Mouse (Mus musculus): Measurements from ENCODE around the gene Cxcr4. TPM values are rescaled to one million over a fixed set of nuclear protein-coding genes. Genes with fewer than 3 reads are reported as not detected.
"Not testable (repeated sequence)": the region's sequence is repeated elsewhere in the genome, so short reads cannot be mapped to it uniquely, and the experiment has no call there.

The Cxcr4 gene
- polyA plus RNA-seq, 1 experiment, result 22.4 TPM

DNA sequence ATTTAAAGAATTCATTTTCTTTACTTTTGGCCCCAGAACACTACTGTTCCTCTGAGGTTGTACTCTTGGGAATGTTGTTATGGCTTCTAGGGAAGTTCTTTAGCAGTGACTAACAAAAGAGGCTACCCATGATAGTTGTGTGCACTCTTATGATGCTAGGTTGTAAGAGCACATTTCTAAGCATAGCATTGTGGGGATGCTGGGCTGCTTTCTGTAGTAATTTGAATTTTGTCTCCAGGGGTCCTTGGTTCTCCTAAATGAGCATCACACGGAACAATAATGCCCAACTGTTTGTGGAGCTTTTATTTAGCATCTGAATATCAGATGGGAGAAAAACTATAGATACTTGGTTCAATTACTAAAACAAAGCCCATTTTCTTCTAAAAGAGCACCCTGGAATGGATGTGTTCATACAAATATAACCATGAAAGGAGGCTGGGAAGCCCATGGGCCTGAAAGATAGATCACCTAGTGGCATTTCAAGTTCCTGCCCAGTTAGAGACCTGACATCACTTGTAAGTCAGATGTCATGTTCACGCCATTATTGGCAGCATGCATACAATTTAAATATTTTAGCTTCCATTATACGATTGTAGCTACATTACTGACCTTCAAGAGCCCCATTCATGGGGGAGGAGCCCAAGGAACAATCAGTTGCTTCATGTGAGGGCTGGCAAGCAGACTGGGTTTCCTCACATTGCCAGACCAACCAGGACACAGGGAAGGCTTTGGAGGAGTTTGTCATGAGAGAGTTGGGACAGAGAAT, 6.5 kb downstream of the Cxcr4 start:
- Histone ChIP-seq H3K27me3 (replicated peaks; ENCODE audit: control insufficient read depth, insufficient read depth, low read length) (no peaks in the 10 kb centered on the region), H3K36me3 (ENCODE audit: control insufficient read depth, insufficient read depth, low read length) (no peaks in the 10 kb centered on the region), H3K4me1 (ENCODE audit: control insufficient read depth, insufficient read depth, low read length) (no peaks in the 10 kb centered on the region), H3K27ac (ENCODE audit: insufficient read depth, low read depth, low read length) (no peak overlapping the region), H3K4me3 (ENCODE audit: insufficient read depth, low read depth, low read length) (no peak overlapping the region)
- WGBS, result 68% methylated on average over 3 of the region's 3 CpGs
- DNase-seq, result no peak
- TF ChIP-seq POLR2A (IDR thresholded peaks at IDR 0.05; ENCODE audit: low read depth, low read length), result no peak
- TF ChIP-seq CTCF (conservative IDR thresholded peaks at IDR 0.05; ENCODE audit: insufficient read depth, insufficient read length, low read depth, low read length), result no peak

GRCm38 (mm10) chr1:128584716-128585115, 7.4 kb downstream of the Cxcr4 start:
- not testable (repeated sequence) for DNase-seq; H3K27me3 ChIP-seq (replicated peaks; ENCODE audit: control insufficient read depth, insufficient read depth, low read length); H3K4me1 ChIP-seq (ENCODE audit: control insufficient read depth, insufficient read depth, low read length); H3K4me3 ChIP-seq (ENCODE audit: insufficient read depth, low read depth, low read length); H3K27ac ChIP-seq (ENCODE audit: insufficient read depth, low read depth, low read length); H3K36me3 ChIP-seq (ENCODE audit: control insufficient read depth, insufficient read depth, low read length)
- WGBS, result 93% methylated on average over 1 of the region's 1 CpGs

DNA sequence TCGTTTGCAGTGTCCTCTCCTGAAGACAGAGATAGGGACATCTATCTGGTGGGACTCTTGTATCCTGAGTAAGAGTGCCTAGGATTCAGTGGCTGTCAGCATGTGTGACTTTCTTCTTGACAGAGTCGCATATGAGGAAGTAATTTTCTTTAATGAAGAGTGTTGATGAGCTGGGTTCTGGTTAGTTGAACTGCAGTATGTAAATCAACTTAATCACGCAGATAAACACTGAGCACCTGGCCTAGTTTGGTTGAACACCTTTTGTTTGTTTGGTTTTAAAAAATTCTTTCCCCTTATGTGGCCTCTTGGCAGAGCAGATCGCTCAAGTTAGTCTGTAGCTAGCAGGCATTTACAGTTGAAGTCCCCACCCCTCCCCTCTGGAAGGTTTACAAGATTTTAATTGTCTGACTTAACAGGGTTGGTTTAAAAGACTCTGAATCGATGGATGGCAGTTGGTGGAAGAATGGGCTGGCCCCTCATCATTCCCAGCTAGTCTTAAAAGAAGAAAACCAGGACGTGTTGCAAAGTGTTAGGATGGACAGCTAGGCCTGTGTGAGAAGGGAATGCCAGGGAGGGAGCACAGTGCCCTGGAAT, 8.7 kb downstream of the Cxcr4 start:
- TF ChIP-seq POLR2A (IDR thresholded peaks at IDR 0.05; ENCODE audit: low read depth, low read length), result no peak
- no peak for TF ChIP-seq CTCF (conservative IDR thresholded peaks at IDR 0.05; ENCODE audit: insufficient read depth, insufficient read length, low read depth, low read length)
- no peak overlapping the region for H3K27ac ChIP-seq (ENCODE audit: insufficient read depth, low read depth, low read length)

GRCm38 (mm10) chr1:128580321-128580720, 11.8 kb downstream of the Cxcr4 start:
- H3K27ac ChIP-seq (ENCODE audit: insufficient read depth, low read depth, low read length), result no peak overlapping the region
- no peak for DNase-seq
- WGBS, result 77% methylated on average over 3 of the region's 3 CpGs
- H3K27me3 ChIP-seq (replicated peaks; ENCODE audit: control insufficient read depth, insufficient read depth, low read length), result no peaks in the 10 kb centered on the region
- H3K4me1 ChIP-seq (ENCODE audit: control insufficient read depth, insufficient read depth, low read length), result no peaks in the 10 kb centered on the region
- no peak overlapping the region for H3K4me3 ChIP-seq (ENCODE audit: insufficient read depth, low read depth, low read length)
- no peaks in the 10 kb centered on the region for H3K36me3 ChIP-seq (ENCODE audit: control insufficient read depth, insufficient read depth, low read length)
- TF ChIP-seq CTCF (conservative IDR thresholded peaks at IDR 0.05; ENCODE audit: insufficient read depth, insufficient read length, low read depth, low read length) (no peak), POLR2A (IDR thresholded peaks at IDR 0.05; ENCODE audit: low read depth, low read length) (no peak)

More for the DNA sequence above, 8.7 kb downstream of the Cxcr4 start:
- Histone ChIP-seq H3K36me3 (ENCODE audit: control insufficient read depth, insufficient read depth, low read length) (no peaks in the 10 kb centered on the region), H3K4me3 (ENCODE audit: insufficient read depth, low read depth, low read length) (no peak overlapping the region), H3K27me3 (replicated peaks; ENCODE audit: control insufficient read depth, insufficient read depth, low read length) (no peaks in the 10 kb centered on the region), H3K4me1 (ENCODE audit: control insufficient read depth, insufficient read depth, low read length) (no peaks in the 10 kb centered on the region)
- WGBS, result 46% methylated on average over 6 of the region's 6 CpGs
- no peak for DNase-seq

DNA sequence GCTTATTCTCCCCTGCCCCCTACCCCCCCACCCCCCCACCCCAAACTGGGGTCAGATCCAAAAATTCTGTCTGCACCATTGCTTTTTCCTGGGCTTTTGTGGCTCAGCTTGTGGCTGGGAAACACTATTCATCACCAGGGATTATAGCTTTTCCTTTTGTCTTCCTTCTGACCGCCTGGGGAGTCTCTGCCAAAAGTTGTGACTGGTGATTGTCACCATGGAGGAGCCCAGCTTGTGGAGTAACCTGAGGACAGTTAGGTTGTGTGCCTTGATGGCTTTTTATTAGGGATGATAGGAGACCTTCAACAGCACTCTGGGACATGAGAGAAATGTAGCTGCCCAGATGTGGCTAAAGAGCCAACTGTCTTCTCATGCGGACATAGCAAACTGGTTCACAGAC, 13.6 kb downstream of the Cxcr4 start:
- 83% methylated on average over 2 of the region's 2 CpGs for WGBS

DNA sequence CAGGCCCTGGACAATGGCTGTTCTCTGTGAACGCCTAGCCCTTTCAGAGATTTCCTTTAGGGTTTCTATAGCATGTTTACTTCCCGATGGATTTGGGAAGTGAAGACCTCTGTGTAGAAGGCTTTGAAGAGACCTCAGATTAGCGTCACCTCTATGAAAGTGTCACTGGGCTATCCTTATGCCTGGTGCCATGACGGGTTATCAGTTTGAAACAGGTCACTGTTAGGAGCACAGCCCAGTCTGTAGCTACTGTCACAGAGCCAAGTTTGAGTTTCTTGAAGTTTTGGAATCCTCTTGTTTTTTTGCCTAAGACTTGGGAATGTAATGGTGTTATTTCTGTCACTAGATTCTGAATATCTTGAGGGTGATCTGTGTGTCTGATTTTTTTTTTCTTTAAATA, 17.0 kb downstream of the Cxcr4 start:
- Histone ChIP-seq H3K27ac (ENCODE audit: insufficient read depth, low read depth, low read length) (no peak overlapping the region), H3K4me3 (ENCODE audit: insufficient read depth, low read depth, low read length) (no peak overlapping the region), H3K27me3 (replicated peaks; ENCODE audit: control insufficient read depth, insufficient read depth, low read length) (no peaks in the 10 kb centered on the region), H3K4me1 (ENCODE audit: control insufficient read depth, insufficient read depth, low read length) (no peaks in the 10 kb centered on the region), H3K36me3 (ENCODE audit: control insufficient read depth, insufficient read depth, low read length) (no peaks in the 10 kb centered on the region)
- TF ChIP-seq POLR2A (IDR thresholded peaks at IDR 0.05; ENCODE audit: low read depth, low read length), result no peak
- TF ChIP-seq CTCF (conservative IDR thresholded peaks at IDR 0.05; ENCODE audit: insufficient read depth, insufficient read length, low read depth, low read length), result no peak
- no peak for DNase-seq
- 79% methylated on average over 4 of the region's 4 CpGs for WGBS

More for the DNA sequence above, 13.6 kb downstream of the Cxcr4 start:
- Histone ChIP-seq H3K4me3 (ENCODE audit: insufficient read depth, low read depth, low read length) (no peak overlapping the region), H3K36me3 (ENCODE audit: control insufficient read depth, insufficient read depth, low read length) (no peaks in the 10 kb centered on the region), H3K27ac (ENCODE audit: insufficient read depth, low read depth, low read length) (no peak overlapping the region), H3K27me3 (replicated peaks; ENCODE audit: control insufficient read depth, insufficient read depth, low read length) (no peaks in the 10 kb centered on the region), H3K4me1 (ENCODE audit: control insufficient read depth, insufficient read depth, low read length) (no peaks in the 10 kb centered on the region)
- no peak for TF ChIP-seq CTCF (conservative IDR thresholded peaks at IDR 0.05; ENCODE audit: insufficient read depth, insufficient read length, low read depth, low read length)
- no peak for TF ChIP-seq POLR2A (IDR thresholded peaks at IDR 0.05; ENCODE audit: low read depth, low read length)
- DNase-seq, result no peak

GRCm38 (mm10) chr1:128571033-128571432, 21.1 kb downstream of the Cxcr4 start:
- WGBS, result 69% methylated on average over 3 of the region's 3 CpGs
- no peak for DNase-seq
- Histone ChIP-seq H3K4me3 (ENCODE audit: insufficient read depth, low read depth, low read length) (no peak overlapping the region), H3K36me3 (ENCODE audit: control insufficient read depth, insufficient read depth, low read length) (no peaks in the 10 kb centered on the region), H3K27ac (ENCODE audit: insufficient read depth, low read depth, low read length) (no peak overlapping the region), H3K4me1 (ENCODE audit: control insufficient read depth, insufficient read depth, low read length) (no peaks in the 10 kb centered on the region), H3K27me3 (replicated peaks; ENCODE audit: control insufficient read depth, insufficient read depth, low read length) (no peaks in the 10 kb centered on the region)
- TF ChIP-seq POLR2A (IDR thresholded peaks at IDR 0.05; ENCODE audit: low read depth, low read length), result no peak
- TF ChIP-seq CTCF (conservative IDR thresholded peaks at IDR 0.05; ENCODE audit: insufficient read depth, insufficient read length, low read depth, low read length), result no peak

Measured in kidney, adult 2 months (tissue).